In genomic region chr5:148704769-148705168, GRCm38 (mm10) we compare ENCODE assay signal across 19 mouse cellular contexts.
DNase-seq lines count a peak whose midpoint lies in the region; TF ChIP-seq lines count a peak whose summit lies in the region.
"Had no signal": no experiment of that assay in that cellular context is flagged by ENCODE, and none has a peak within 500 bp of the region (broad histone marks: within the 10 kb centered on the region; RNA-seq: fewer than 3 reads in every experiment).

No protein-coding gene starts in this region.

- intact Hi-C loops in gastrocnemius, adult 2 months (cut with DNase I), result loop anchor here (5.0 kb wide), 1 partner anchor 152 kb away; the partner anchor contains the start of gene Ubl3
- intact Hi-C loops in heart, postnatal 10 days (cut with DNase I), result loop anchor here (5.0 kb wide), 1 partner anchor 88 kb away; no protein-coding TSS in a partner anchor

- H3K4me1 ChIP-seq in thymus, adult 2 months (replicated peaks; ENCODE audit: control insufficient read depth, insufficient read depth, low read length), result peaks cover 16% of the 10 kb centered on the region
- H3K4me1 ChIP-seq: megakaryocyte, embryonic 14.5 days had no signal

- DNase-seq in gastrocnemius, adult 2 months, result peak; percentile 46
- DNase-seq in gastrocnemius, postnatal 4 days (ENCODE audit: low spot score in 2 of 2), result no peak
- peak; percentile 23 for DNase-seq in lung, postnatal 36 days
- DNase-seq in lung, postnatal 4 days, result no peak
- peak; percentile 61 to 72 for DNase-seq in heart, postnatal 10 days
- DNase-seq in urinary bladder, adult 18-20 months (ENCODE audit: low spot score in 2 of 2), result no peak
- no peak for DNase-seq in thymus, adult 2 months
- DNase-seq: cerebellum, adult 18-20 months; kidney, adult 2 months; kidney, postnatal 25 days; midbrain, embryonic 14.5 days; retina, postnatal 1 day; thymus, postnatal 36 days had no signal

- 87% methylated on average over 5 of the region's 5 CpGs for WGBS in thymus, adult 2 months

- H3K27me3 ChIP-seq in thymus, adult 2 months (ENCODE audit: control insufficient read depth, insufficient read depth, low read length), result no peaks in the 10 kb centered on the region
- H3K27me3 ChIP-seq: CH12.LX; forebrain, embryonic 13.5 days; limb, embryonic 15.5 days had no signal

- no peak overlapping the region for H3K4me3 ChIP-seq in gastrocnemius, adult 2 months
- H3K4me3 ChIP-seq in thymus, adult 2 months (ENCODE audit: control insufficient read depth, insufficient read depth, low read length), result no peak overlapping the region
- H3K4me3 ChIP-seq: erythroblast, embryonic 14.5 days; forebrain, embryonic 13.5 days; limb, embryonic 15.5 days; liver, embryonic 15.5 days; megakaryocyte, embryonic 14.5 days had no signal

- H3K27ac ChIP-seq in gastrocnemius, adult 2 months, result peak overlapping the region; percentile 69; the same call in 1 of the 2 replicates
- H3K27ac ChIP-seq in thymus, adult 2 months (ENCODE audit: control insufficient read depth, insufficient read depth, low read length), result no peak overlapping the region
- H3K27ac ChIP-seq: forebrain, embryonic 13.5 days; limb, embryonic 15.5 days; liver, embryonic 15.5 days had no signal

- TF ChIP-seq CTCF in gastrocnemius, adult 2 months (IDR thresholded peaks at IDR 0.05), result no peak
- no peak for TF ChIP-seq CTCF in thymus, adult 2 months (IDR thresholded peaks at IDR 0.05; ENCODE audit: borderline replicate concordance, control insufficient read depth, extremely low read depth, insufficient read depth, low read length, poor library complexity)

- H3K36me3 ChIP-seq in thymus, adult 2 months (ENCODE audit: control insufficient read depth, insufficient read depth, low read length), result no peaks in the 10 kb centered on the region
- H3K36me3 ChIP-seq: limb, embryonic 15.5 days; liver, embryonic 15.5 days had no signal

- no peak for TF ChIP-seq POLR2A in thymus, adult 2 months (IDR thresholded peaks at IDR 0.05; ENCODE audit: control insufficient read depth, extremely low read depth, insufficient read depth, low read length, poor library complexity)

Comparison
In these comparisons a context has a peak if more than half of its experiments do, and no peak if none do; other contexts are left out.
1. DNase-seq: peak in gastrocnemius, adult 2 months (single experiment), lung, postnatal 36 days (single experiment) and heart, postnatal 10 days (2 of 2); none in gastrocnemius, postnatal 4 days (0 of 2), lung, postnatal 4 days (0 of 2), urinary bladder, adult 18-20 months (0 of 2) and thymus, adult 2 months (single experiment).